Mouse (Mus musculus) mouse embryonic stem cell (cell line): ENCODE data around the gene Cib3.

Source experiments
- in situ Hi-C, 2 experiments: fragments of 300-500 bp; cut with MboI; formaldehyde crosslinking; loops; 1 replicate in 1 of 2; 3 replicates in 1 of 2; pipeline ENCODE4 v1.14.3; 2019 to 2020; ENCODE audit warnings: low sequenced_read_pairs in 2 of 2, low pct_unique_long_range_greater_than_20kb in 1 of 2, mixed read lengths in 1 of 2; ENCODE audit not compliant: unreplicated experiment in 1 of 2

Gene Cib3

DNA sequence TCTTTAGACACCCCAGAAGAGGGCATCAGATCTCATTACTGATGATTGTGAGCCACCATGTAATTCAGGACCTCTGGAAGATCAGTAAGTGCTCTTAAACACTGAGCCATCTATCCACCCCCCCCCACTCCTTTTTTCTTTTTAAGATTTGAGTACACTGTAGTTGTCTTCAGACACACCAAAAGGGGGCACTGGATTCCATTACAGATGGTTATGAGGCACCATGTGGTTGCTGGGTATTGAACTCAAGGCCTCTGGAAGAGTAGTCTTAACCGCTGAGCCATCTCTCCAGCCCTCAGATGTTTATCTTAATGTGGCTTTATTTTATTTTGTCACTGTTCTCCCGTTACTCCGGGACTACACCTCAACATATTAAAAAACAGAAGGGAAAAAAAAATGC, 52.6 kb downstream of the Cib3 start:
- in situ Hi-C loops: no loop called here

DNA sequence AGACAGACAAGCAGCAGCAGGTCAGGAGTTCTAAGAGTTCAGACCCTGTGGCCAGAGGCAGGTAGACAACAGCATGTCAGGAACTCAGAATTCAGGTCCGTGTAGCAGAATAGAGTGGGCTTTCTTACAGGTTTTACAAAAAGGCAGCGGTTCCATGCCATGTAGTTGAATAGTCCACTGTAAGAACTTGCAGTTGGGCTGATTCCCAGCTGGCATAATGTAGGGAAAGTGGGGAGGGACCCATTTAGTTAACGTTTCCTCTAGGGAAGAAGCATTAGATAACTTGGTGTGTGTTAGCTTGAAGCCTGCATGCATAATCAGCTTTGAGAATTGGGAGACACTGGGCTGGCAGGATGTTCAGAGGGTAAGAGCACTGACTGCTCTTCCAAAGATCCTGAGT, 53.9 kb downstream of the Cib3 start:
- in situ Hi-C loops: no loop called here

DNA sequence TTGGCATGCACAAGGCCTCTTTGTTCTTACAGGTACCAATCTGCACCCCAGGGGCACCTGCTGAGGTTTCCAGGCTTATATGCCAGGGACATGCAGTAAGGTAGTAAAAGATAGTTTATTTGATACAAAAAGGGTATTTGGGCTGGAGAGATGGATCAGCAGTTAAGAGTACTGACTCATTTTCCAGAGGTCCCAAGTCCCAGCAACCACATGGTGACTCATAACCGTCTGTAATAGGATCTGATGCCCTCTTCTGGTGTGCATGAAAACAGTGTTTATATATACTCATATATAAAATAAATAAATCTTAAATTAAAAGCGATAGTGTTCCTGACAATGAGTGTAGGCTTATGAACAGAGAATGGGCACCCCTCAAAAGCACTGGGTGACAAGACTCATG, 54.5 kb downstream of the Cib3 start:
- in situ Hi-C loops: no loop called here
